Mouse (Mus musculus) testis, postnatal 10 days (tissue): ENCODE results near the gene Olfr611.
"Not testable (repeated sequence)": the region's sequence is repeated elsewhere in the genome, so short reads cannot be mapped to it uniquely, and the experiment has no call there.

Experiments
- DNase-seq: peaks from one replicate; pipeline ENCODE4 v3.0.0; 2021; ENCODE audit warnings: low spot score

Gene Olfr611

GRCm38 (mm10) chr7:103520746-103521145 lies at the start of gene Olfr611:
Gene Olfr611 (minus strand): TSS chr7:103520846.
- not testable (repeated sequence) for DNase-seq

DNA sequence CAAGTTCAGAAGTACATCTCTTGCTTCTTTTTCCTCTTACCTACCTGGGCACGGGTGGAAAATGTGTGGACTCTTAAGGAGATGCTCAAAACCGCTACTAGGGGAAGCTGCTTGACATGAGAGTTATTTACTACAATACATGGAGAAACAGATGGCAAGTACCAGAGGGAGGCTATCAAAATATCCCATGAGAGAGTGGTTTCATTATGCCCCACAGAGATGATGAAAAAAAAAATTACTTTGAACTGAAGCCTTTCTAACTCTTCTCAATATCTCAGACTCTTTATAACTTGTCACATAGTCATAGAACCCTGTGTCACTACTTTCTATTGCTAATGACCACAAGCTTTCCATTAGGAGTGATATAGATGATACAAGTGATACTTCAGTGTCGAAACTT lies 48.4 kb upstream of the Olfr611 start, which contains the start of gene Olfr616:
Olfr616 (minus strand) TSS at position 101 of the 400 bp plus-strand sequence.
- no peak for DNase-seq

DNA sequence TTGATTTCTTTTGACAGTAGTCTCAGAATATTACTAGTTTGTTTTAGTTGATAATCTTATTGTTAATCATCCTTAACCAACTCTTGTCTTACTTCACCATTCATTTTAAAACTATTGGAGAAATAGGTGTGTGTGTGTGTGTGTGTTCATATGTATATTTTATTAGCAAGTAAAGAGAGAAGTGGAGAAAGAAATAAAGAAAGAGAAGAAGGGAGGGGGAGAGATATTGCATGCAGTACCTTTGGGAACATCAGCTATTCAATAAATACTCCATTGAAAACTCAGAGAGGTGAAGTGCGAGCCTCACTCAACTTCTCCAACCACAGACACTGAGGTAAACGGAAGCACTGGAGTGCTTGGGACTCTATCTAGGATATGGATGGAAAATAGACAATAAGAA lies 35.1 kb upstream of the Olfr611 start, which contains the start of gene Olfr615:
Olfr615 (plus strand) TSS at position 301 of the 400 bp plus-strand sequence.
- no peak for DNase-seq

DNA sequence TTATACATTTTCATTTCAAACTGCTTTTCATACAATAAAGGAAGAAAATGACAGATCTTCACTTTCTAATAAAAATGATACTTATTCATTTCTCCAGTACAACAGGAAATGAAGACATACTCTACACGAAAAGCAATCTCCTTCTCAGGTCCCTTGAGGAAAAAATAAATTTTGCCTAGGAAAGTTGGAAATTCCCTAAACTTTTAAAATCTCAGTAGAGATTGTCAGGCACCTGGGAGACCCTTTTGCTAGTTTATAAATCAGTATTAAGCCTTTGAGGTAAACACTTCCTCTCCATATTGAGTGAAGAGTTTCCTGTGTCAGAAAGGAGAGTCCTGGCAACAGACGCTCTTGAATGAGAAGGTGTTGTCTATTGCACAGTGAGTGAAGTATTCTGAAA lies 27.1 kb upstream of the Olfr611 start, which contains the start of gene Olfr613:
Olfr613 (plus strand) TSS at position 301 of the 400 bp plus-strand sequence.
- no peak for DNase-seq

DNA sequence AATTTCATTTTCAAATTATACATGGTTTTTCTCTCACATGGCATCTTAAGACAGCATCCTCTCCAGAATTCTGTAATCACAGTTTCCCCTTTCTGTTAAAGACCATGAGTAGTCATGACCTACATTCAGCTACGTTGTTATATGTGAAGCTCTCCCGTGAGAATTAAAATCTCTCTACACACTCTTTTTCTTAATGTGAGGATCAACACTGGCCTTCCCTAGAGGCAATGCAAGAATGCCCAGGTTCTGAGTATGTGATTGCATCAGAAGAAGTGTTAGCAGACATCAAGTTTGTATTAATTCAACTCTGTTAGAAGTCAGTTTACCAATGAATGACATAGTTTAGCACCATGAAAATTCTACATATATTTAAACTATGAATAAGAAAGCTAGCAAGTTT lies 22.0 kb upstream of the Olfr611 start, which contains the start of gene Olfr612:
Olfr612 (minus strand) TSS at position 101 of the 400 bp plus-strand sequence.
- DNase-seq = not testable (repeated sequence)

DNA sequence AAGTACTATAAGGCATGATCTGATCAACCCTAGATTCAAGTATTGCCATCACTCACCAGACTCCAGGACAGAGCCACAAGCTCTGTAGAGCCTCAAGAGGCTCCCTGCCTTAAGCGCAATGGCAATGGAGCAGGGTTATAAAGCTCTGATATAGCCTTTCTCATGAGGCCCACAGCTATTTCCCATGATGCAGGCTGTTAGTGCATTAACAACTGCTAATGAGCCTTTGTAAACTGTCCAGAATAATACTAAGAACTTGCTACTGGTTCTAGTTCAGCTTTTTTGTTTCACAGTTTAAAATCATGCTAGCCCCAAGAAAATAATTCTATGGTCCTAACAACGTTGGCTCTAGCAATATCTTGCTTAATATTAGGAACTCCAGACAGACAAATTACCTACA lies 8.6 kb downstream of the Olfr611 start, which contains the start of gene Olfr610:
Olfr610 (minus strand) TSS at position 101 of the 400 bp plus-strand sequence.
- DNase-seq = no peak

DNA sequence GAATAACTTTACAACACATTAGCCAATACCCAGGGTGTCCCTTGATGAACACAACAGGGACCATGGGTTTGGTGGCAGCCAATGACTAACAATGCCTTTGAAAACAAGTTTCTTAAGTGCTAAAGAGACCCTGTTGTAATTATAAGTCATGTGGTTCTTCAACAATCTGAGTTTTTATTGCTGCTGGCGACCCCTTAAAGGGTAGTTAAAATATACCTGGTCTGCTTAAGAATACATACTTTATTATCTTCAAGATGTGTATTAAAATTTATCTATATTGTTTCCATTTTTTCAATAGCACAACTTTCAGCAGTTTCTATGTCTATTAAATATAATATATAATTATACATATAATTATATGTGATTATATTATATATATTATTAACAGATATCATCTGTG lies 22.7 kb downstream of the Olfr611 start, which contains the start of gene Olfr609:
Olfr609 (minus strand) TSS at position 101 of the 400 bp plus-strand sequence.
- DNase-seq = no peak

DNA sequence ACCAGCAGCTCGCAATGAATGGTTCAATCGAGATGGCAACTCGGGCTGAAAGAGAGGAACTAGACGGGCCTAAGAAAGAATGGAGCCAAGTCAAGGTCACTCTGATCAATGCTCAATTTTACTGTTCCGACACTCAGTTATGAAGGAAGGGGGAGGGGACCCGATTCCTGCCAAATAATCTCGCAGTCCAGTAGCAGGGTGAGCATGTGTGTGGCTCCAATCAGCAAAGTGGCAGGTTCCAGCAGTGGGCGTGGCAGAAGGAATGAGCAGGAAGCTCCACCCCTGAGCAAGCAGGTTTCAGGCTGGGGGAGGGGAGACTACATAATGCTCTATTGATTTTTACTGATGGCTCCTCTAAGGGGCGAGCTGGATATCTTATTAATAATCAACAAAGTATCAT lies 43.5 kb downstream of the Olfr611 start:
- not testable (repeated sequence) for DNase-seq

DNA sequence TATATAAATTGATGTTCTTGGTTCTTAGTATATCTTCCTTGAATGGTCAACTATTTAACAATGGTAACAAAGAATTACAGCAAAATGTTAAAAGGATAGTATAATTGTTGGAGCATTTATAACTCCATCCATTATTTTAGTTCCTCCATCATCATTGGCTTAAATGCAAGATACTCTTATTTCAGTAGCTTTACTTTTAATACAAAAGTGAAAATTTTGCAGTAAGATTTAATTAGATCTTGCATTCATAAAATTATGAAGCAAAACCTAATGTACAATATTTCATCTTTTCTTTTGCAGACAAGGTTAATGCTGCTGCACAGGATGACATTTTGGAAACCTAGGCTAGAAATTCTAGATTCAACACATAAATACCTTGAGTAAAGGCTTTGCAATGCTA lies 51.1 kb downstream of the Olfr611 start, which contains the start of gene Olfr608:
Olfr608 (plus strand) TSS at position 301 of the 400 bp plus-strand sequence.
- DNase-seq = no peak
